Mouse (Mus musculus) common myeloid progenitor, adult 5-6 weeks (primary cell): ENCODE measurements around the gene Metrn. TPM values are rescaled to one million over a fixed set of nuclear protein-coding genes. Genes with fewer than 3 reads are reported as not detected.

ENCODE experiments used
- ATAC-seq: replicated peaks from 2 replicates; pipeline ENCODE4 v1.8.0; 2016; ENCODE audit warnings: low read depth, mild to moderate bottlenecking, moderate TSS enrichment, inconsistent platforms; ENCODE audit not compliant: poor library complexity, severe bottlenecking
- total RNA-seq: library from RNA; stranded (forward); fragments of 200-1000, 187-1606 nt; gene quantifications from 2 replicates; pipeline ENCODE4 v1.2.3, GENCODE M21; 2017

Metrn gene
- total RNA-seq, 1 experiment from 2014 or later, result 27.8 TPM

DNA sequence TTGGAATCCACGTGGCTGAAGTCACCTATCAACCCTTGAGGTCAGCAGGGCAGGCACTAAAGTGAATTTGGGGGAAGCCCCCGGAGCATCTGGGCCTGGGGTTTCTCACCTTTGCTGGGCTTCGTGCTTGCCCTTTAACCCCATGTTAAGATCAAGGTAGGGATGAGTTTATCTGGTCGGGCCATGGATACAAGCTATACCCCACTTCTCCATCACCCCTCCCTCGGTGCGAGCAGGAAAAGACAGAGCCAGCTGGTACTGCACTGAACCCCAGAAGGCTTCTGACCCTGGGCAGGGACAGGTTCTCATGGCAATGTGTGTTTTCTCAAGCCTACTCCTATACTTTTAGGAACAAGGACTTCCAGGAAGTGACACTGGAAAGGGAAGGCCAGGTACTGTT, 15.6 kb downstream of the Metrn start:
- no peak for ATAC-seq

DNA sequence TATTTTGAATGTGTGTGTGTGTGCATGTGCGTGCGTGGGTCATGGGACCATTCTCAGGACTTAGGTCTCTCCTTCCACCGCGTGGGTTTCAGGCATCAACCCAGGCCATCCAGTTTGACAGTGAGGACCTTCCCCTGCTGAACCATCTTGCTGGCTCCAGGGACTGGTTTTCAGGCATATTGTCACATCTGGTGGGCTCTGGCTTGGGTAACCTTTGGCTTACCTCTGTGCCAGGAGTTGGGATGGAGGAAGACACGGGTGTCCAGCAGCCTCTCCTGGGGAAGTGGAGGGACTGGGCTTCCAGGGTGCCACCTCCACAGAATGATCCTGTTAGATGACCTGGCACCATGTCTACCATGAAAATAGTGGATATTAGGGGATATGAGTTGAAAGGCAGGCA, 19.0 kb downstream of the Metrn start:
- no peak for ATAC-seq

DNA sequence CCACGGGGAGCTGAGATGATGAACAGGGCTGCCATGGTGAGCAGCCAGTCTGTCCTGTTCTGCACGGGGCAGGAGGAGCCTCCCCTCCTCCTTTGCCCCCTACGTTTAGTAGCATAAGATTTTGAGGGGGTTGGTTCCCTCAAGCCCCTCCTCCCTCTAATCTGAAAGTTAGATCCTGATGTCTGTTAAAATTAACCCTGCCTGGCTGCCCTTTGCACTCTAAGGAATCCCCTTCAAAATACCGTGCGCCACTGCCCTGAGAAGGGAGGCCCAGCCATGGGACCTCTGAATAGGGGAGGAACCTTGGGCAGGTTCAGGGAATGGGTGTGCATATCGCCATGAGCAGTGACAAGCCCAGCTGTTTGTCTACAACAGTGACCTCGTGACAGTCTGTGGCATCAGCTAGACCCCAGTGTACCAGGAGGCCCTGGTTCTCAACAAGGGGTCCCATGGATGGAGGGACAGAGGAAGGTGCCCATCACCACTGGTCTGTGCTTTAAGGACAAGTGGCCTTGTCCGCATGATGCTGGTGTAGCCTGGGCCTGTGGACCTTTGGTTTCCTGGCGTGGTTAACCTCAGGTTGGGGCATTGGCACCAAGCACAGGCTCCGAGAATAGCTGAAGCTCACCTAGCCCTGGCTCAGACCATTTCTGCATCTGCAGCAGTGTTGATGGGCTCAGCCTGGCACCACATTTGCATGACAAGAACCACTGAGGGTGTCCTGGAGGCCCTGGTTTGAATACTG, 21.4 kb downstream of the Metrn start:
- ATAC-seq, result no peak

DNA sequence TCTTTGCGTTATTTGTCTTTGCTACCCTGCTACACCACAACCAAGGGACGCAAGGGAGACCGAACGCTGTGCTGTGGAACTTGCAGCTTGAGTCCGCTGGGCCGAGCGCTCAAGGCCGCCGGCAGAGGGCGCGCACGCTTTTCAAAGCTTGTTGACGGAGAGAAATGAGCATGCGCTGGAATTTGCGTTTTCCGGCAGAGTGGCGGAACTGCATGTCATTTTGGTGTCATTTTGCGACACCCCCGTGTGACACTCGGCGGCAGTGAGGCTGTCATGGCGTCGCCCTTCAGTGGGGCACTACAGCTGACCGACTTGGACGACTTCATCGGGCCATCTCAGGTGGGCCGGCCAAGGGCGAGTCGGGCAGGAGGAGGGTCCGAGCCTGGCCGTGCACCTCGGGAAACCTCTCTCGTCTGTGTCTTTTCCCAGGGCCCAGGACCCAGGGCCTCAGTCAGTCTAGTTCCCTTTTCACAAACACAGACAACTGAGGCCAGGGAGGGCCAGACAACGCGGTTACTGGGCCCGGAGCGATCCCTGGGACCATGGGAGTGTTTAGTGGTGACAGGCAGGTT, 23.3 kb downstream of the Metrn start, which contains the start of gene Narfl:
Gene Narfl, plus strand, starts transcription at position 228 of the 572 bp plus-strand sequence.
- peak; percentile 97 for ATAC-seq

DNA sequence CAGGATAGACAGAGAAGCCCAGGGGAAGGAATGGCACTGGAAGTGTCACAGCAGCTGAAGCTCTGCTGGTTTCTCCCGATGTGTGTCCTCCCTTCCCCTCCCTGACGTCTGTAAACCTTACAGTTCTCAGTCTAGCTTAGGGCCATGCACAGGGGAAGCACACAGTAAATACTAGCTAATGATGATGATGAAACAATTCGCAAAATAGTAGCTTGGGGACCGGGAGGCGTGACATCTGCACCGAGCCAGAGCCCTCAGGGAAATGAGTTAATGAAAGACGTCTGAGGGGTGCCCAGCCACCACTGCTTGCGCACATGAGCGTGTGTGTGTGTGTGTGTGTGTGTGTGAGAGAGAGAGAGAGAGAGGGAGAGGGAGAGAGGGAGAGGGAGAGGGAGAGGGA, 27.6 kb downstream of the Metrn start:
- no peak for ATAC-seq

DNA sequence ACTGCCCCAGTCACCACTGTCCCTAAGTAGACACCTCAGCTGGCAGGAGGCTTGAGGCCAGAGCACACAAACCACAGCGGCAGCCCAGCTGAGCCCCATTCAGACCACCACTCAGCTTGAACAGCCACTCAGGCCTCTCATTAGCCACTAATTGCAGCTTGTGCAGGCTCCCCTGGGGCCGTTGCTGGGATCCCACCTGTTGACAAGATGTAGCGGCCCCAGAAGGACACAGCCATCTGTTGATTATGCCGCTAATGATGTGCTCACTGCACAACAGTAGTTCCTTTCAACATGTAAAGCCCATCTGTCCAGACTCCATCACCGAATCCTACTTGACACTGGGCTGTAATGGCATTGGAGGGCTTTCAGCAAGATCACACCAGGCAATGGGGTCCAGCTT, 31.1 kb downstream of the Metrn start:
- no peak for ATAC-seq

DNA sequence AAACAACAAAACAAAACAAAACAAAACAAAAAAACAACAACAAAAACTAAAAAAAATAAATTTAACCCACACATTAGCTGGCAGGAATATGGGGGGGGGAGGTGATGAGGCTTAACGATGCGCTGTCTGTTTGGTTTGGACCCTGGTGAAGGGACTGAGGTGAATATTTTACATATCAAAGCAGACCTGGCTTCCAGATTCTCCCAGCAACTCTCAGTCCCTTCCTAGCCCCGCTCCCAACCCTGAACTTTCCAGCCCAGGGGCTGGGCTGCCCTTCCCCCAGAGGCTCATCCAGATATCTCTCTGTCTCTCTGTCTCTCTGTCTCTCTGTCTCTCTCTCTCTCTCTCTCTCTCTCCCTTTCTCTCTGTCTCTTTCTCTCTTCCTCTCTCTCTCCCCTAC, 34.3 kb downstream of the Metrn start:
- no peak for ATAC-seq

DNA sequence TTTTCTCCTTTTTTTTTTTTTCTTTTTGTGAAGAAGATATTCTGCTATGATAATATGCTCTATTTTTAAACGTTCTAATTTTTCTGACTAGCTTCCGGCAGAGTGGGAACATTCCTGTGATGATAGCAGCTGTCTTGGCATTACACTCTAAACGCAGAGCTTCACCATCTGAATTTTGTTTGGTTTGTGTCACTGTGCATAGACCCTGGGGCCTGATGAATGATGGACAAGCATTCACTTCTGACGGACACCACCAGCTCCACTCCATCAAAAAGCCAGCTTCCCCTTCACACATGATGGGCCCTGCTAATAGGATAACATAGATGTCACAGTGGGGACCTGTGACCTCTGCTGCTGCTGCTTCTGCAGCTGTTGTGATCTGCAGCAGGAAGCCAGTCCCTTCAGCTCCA, 35.4 kb downstream of the Metrn start:
- no peak for ATAC-seq

DNA sequence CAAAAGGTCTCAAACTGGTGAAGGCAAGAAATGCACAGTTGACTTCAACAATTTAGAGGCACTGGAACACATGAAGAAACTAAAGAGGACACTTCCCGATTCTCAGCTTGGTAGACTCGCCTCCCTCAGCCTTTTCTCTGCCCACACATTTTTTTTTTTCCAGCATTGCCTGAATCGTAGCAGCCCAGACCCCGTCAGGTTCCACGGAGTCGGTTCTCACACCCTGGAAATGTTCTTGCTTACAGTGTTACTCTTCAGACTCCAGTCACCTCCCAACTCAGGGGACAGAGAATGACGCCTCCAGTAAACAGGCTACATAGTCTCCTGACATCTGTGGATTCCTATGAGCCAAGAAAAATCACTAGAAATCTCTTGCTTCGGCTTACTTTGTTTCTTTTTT, 36.8 kb downstream of the Metrn start:
- ATAC-seq, result no peak

DNA sequence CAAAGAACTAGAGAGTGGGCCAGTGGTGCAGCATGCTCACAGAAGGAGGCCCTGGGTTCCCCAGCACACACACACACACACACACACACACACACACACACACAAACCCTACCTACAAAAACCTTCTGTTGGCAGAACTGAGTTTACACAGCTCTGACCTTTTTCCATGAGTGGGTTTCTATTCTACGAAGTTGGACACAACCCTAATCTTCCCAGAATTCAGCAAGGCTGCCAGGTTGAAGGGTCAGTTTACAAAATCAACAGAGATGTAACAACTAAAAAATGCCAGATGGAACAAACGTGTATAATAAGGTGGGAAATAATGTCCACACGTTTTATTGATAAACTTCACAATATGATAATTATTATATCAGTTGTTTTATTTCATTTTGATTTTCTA, 39.2 kb downstream of the Metrn start:
- ATAC-seq, result no peak

DNA sequence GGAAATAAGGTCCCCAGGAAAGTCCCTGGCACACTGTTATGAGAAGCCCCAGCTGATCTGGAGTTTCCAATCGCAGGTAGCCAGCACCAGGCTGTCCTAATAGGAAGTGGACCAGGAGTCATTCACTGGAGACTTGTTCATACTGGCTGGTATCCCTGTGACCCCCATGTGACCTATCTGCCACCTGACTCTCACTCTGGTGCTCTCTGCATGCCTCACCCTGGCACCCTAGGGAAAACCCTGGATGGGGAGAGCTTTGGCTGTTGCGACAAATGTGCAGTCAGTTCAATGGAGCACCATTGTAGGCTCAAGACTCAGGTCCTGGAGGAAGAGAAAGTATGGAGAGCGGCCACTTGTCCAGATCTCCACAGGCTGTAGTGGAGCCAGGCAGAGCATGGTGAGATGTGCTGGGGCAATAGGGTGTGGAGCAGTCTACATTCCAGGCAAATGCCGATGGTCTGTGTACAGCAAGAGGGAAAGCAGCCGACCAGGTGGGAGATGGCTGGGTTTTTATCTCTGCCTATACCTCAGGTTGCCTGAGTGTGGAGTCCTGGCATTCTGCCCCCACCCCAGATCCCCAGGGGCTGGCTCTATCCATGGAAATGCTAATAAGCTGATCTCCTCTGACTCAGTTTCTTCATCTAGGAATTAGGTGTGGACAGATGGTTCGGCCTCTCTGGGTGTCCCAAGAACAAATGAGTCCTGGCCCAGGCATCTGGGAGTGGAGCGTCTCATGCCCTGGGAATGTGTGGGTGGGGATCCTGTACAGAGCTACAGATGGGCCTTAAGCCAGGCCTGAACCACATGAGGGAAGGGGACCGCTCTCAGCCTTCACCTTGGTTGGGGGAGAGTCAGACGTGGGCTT, 40.3 kb downstream of the Metrn start:
- ATAC-seq, result no peak

DNA sequence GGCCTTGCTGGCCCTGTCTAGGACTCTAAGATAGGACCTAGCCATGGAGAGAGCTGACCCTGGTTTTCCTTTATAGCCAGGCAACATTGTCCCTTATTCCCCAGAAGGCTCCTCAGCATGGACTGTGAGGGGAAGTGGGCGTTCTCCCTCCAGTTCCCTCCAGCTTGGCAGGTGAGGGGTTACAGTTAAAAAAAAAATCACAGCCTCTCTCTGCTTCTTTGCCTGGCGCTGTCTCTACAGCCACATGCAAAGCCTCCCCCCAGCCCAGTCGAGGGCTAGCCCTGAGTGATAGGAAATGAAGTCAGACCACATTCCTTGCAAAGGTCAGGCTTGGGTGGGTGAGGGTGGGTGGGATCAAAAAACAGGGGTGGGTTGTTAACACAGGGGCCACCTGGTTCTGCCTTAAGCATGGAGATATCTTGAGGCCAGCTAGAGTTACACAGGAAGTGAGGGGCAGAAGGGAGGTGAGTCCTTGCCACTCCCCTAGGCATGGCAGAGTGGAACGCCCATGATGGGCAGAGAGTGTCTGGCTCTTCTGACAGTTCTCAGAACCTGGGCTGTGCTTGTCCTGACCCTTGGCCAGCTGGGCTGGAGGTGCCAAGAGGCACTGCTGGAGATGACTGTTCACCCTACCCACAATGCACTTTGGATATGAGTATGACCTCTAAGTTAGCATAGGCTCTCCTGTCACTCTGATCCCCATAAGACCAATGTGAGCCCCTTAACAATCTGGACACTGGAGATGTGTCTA, 41.1 kb downstream of the Metrn start:
- ATAC-seq, result no peak

DNA sequence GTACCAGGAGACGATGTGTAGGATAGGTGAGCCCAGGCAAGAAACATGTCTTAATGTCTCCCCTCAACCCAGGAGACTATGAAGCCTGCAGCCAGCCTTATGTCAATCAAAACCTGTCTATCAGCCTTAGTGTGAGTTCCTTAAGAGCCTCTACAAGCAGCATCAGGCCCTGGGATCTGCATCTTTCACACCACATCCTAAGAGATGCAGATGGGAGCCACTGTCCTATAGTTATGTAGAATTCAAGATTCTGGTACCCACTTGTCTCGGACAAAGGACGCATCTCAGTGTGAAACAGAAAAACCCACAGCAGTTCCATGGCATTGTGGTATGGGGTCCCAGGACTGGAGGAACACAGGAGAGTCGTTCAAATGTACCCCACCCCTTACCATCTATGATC, 41.9 kb downstream of the Metrn start:
- no peak for ATAC-seq

DNA sequence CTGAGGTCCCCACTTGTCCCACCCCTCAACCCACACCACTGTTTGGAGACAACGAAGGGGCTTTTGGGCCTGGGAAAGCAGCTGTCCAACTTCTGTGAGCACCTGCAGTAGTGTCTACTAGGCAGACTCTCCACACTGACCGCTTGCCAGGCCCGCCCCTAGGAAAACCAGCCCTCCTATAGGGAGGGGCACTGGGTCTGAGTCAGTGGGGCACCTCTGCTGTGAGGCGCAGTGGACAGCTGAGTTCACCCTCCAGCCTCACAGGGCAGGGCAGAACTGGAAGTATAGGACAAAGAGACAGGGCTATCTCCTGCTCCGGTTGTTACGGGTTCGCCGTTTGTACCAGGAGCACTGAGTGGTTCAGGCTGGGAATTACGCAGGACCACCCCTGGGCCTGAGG, 42.7 kb downstream of the Metrn start, which contains the start of gene Msln:
Gene Msln, minus strand, starts transcription at position 138 of the 400 bp plus-strand sequence.
- ATAC-seq, result no peak

DNA sequence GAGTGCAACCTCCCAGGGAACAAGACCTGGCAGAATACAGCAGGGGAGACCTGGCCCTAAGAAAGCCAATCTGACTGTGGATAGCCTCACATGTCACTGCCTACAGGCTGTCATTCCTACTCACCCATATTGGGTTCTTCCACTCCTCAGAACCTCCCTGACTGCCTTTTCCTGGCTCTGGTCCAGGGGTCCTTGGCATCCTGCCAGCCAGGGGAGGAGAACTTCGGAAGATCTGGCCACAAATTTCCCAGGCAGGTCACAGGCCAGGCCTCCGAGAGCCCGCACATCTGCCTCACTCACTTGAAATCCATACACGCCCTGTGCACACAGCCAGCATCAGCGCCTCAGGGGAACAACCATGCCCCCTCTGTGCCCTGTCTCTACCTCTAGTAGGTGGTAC, 45.5 kb downstream of the Metrn start:
- no peak for ATAC-seq

DNA sequence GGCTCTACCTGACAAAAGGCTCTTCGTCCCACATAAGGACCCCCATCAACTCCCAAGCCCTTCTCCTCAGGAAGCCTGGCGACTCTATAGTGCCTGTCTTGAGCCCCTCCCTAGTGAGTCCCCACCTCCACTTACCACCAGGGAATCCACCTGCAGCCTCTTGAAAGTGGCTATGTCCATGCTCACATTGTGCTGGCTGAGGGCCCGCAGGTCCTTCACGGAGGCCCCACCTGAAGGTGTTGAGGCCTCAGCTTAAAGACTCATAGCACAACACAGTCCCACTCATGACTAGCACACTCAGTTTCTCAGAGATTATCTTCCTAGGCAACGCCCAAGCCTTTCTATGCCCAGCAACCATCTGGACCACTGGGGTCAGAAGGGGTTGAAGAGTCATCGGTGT, 47.6 kb downstream of the Metrn start:
- no peak for ATAC-seq

DNA sequence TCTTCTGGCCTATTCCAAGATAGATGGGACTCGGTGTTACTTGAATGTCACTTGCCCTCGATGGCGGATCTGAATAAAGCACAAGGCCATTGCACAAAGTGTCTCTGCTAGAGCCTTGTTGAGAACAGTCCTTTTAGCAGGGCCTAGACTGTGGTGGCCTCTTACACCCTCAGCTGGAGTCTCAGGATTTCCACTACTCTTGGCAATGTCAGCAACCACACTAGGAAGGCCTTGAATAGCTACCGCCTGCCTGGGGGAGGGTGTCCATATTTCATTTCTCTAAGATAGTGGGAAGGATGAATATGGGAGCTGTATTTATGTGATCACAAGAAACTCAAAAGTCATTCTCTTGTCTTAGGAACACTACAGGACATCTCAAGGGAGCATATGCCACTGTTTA, 48.7 kb downstream of the Metrn start:
- no peak for ATAC-seq

DNA sequence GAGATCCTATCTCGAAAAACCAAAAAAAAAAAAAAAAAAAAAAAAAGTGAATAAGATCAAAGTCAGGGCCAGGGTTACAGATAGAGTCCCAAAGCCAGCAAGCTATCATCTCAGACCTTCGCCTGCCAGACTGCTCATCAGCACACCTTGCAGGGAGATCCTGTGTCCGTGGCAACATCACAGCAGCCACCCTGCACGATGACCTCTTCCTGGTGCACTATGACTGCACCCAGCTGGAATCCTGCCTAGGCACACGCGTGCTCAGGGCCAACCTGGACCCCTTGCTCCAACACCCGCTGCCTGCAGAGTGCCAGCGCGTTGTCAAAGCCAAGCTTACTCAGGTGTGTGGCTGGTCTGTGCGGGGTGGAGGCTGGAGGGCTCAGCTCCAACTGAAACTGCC, 52.6 kb downstream of the Metrn start:
- ATAC-seq, result no peak

DNA sequence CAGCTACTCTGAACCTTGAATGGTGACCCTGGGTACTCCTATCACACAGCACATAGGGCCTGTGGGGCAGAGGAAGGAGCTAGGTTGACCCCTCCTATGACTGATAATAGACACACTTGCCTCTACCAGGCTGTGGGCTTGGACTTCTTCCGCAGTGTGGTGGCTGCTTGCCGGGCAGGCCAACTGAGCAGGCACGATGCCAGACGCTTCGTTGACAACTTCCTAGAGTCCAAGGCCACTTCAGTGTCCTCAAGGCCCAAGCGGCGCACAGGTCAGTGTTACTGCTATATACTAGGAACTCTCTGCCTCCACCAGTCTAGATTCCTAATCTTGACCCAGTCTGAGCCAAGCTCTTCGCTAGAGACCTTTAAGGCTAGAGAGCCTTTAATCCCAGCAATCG, 53.1 kb downstream of the Metrn start:
- ATAC-seq, result no peak
